Mouse (Mus musculus): ENCODE measurements around the gene Cdh16. TPM values are rescaled to one million over a fixed set of nuclear protein-coding genes. Genes with fewer than 3 reads are reported as not detected.
A peak's percentile ranks its signal among the peaks of the same experiment; 100 is the strongest.

Cdh16 gene
- polyA plus RNA-seq, 1 experiment from 2014 or later, result not detected

- no peak overlapping the region for H3K4me2 ChIP-seq (ENCODE audit: low read depth, low read length)
- H3K4me3 ChIP-seq (ENCODE audit: low read depth, low read length), result no peak overlapping the region
- H3K36me3 ChIP-seq (replicated peaks; ENCODE audit: control insufficient read depth, insufficient read depth, low read depth, low read length), result no peaks in the 10 kb centered on the region; the same call in 1 of the 2 replicates
- ATAC-seq (replicated peaks; ENCODE audit: insufficient number of reproducible peaks, low FRiP score, low TSS enrichment, low read depth) (no peak), DNase-seq (ENCODE audit: low spot score) (no peak)
- no peak overlapping the region for H3K27ac ChIP-seq (replicated peaks; ENCODE audit: low read depth, low read length)
- peaks cover 2% of the 10 kb centered on the region; the same call in 1 of the 2 replicates for H3K4me1 ChIP-seq (ENCODE audit: control insufficient read depth, insufficient read depth, low read length)
- H3K27me3 ChIP-seq (ENCODE audit: control insufficient read depth, insufficient read depth, low read length), result no peaks in the 10 kb centered on the region
- no peaks in the 10 kb centered on the region for H3K9me3 ChIP-seq (replicated peaks; ENCODE audit: control insufficient read depth, low read length)
- WGBS, result 92% methylated on average over 6 of the region's 6 CpGs
- H3K9ac ChIP-seq (replicated peaks; ENCODE audit: low read length), result no peak overlapping the region
Observed at GRCm38 (mm10) chr8:104638010-104638409, 13.8 kb upstream of the Cdh16 start.

- DNase-seq (ENCODE audit: low spot score), result no peak
Observed at GRCm38 (mm10) chr8:104635004-104635710, 11.0 kb upstream of the Cdh16 start.

GRCm38 (mm10) chr8:104633156-104633744 is 9.1 kb upstream of the Cdh16 start:
- H3K27me3 ChIP-seq (ENCODE audit: control insufficient read depth, insufficient read depth, low read length), result peaks cover 14% of the 10 kb centered on the region
- DNase-seq (ENCODE audit: low spot score) (no peak), ATAC-seq (replicated peaks; ENCODE audit: insufficient number of reproducible peaks, low FRiP score, low TSS enrichment, low read depth) (no peak)
- no peak overlapping the region for H3K4me3 ChIP-seq (ENCODE audit: low read depth, low read length)
- no peak overlapping the region for H3K27ac ChIP-seq (replicated peaks; ENCODE audit: low read depth, low read length)
- H3K9me3 ChIP-seq (replicated peaks; ENCODE audit: control insufficient read depth, low read length), result no peaks in the 10 kb centered on the region
- no peaks in the 10 kb centered on the region; the same call in 1 of the 2 replicates for H3K4me1 ChIP-seq (ENCODE audit: control insufficient read depth, insufficient read depth, low read length)
- WGBS, result 63% methylated on average over 9 of the region's 9 CpGs
- no peak overlapping the region for H3K4me2 ChIP-seq (ENCODE audit: low read depth, low read length)
- H3K36me3 ChIP-seq (replicated peaks; ENCODE audit: control insufficient read depth, insufficient read depth, low read depth, low read length), result no peaks in the 10 kb centered on the region
- H3K9ac ChIP-seq (replicated peaks; ENCODE audit: low read length), result no peak overlapping the region

More at GRCm38 (mm10) chr8:104635004-104635710, 11.0 kb upstream of the Cdh16 start:
- Histone ChIP-seq H3K4me1 (ENCODE audit: control insufficient read depth, insufficient read depth, low read length) (no peaks in the 10 kb centered on the region; the same call in 1 of the 2 replicates), H3K9me3 (replicated peaks; ENCODE audit: control insufficient read depth, low read length) (no peaks in the 10 kb centered on the region), H3K27ac (replicated peaks; ENCODE audit: low read depth, low read length) (no peak overlapping the region), H3K9ac (replicated peaks; ENCODE audit: low read length) (no peak overlapping the region), H3K4me2 (ENCODE audit: low read depth, low read length) (no peak overlapping the region), H3K4me3 (ENCODE audit: low read depth, low read length) (no peak overlapping the region), H3K27me3 (ENCODE audit: control insufficient read depth, insufficient read depth, low read length) (peaks cover 9% of the 10 kb centered on the region), H3K36me3 (replicated peaks; ENCODE audit: control insufficient read depth, insufficient read depth, low read depth, low read length) (no peaks in the 10 kb centered on the region; the same call in 1 of the 2 replicates)
- no peak for ATAC-seq (replicated peaks; ENCODE audit: insufficient number of reproducible peaks, low FRiP score, low TSS enrichment, low read depth)
- 86% methylated on average over 3 of the region's 3 CpGs for WGBS

GRCm38 (mm10) chr8:104632486-104632885 is 8.3 kb upstream of the Cdh16 start:
- no peaks in the 10 kb centered on the region for H3K9me3 ChIP-seq (replicated peaks; ENCODE audit: control insufficient read depth, low read length)
- H3K27me3 ChIP-seq (ENCODE audit: control insufficient read depth, insufficient read depth, low read length), result peaks cover 14% of the 10 kb centered on the region
- no peak for ATAC-seq (replicated peaks; ENCODE audit: insufficient number of reproducible peaks, low FRiP score, low TSS enrichment, low read depth)
- H3K4me1 ChIP-seq (ENCODE audit: control insufficient read depth, insufficient read depth, low read length), result no peaks in the 10 kb centered on the region; the same call in 1 of the 2 replicates
- no peaks in the 10 kb centered on the region for H3K36me3 ChIP-seq (replicated peaks; ENCODE audit: control insufficient read depth, insufficient read depth, low read depth, low read length)
- H3K27ac ChIP-seq (replicated peaks; ENCODE audit: low read depth, low read length), result no peak overlapping the region
- H3K4me2 ChIP-seq (ENCODE audit: low read depth, low read length), result no peak overlapping the region
- DNase-seq (ENCODE audit: low spot score), result no peak
- H3K4me3 ChIP-seq (ENCODE audit: low read depth, low read length), result no peak overlapping the region
- H3K9ac ChIP-seq (replicated peaks; ENCODE audit: low read length), result no peak overlapping the region
- WGBS, result 61% methylated on average over 6 of the region's 6 CpGs

- DNase-seq (ENCODE audit: low spot score) (no peak), ATAC-seq (replicated peaks; ENCODE audit: insufficient number of reproducible peaks, low FRiP score, low TSS enrichment, low read depth) (no peak)
- Histone ChIP-seq H3K9ac (replicated peaks; ENCODE audit: low read length) (no peak overlapping the region), H3K4me1 (ENCODE audit: control insufficient read depth, insufficient read depth, low read length) (no peaks in the 10 kb centered on the region; the same call in 1 of the 2 replicates), H3K27me3 (ENCODE audit: control insufficient read depth, insufficient read depth, low read length) (peaks cover 14% of the 10 kb centered on the region), H3K36me3 (replicated peaks; ENCODE audit: control insufficient read depth, insufficient read depth, low read depth, low read length) (no peaks in the 10 kb centered on the region), H3K9me3 (replicated peaks; ENCODE audit: control insufficient read depth, low read length) (no peaks in the 10 kb centered on the region), H3K4me3 (ENCODE audit: low read depth, low read length) (no peak overlapping the region), H3K4me2 (ENCODE audit: low read depth, low read length) (no peak overlapping the region), H3K27ac (replicated peaks; ENCODE audit: low read depth, low read length) (no peak overlapping the region)
- WGBS, result 38% methylated on average over 5 of the region's 5 CpGs
Observed at GRCm38 (mm10) chr8:104631975-104632374, 7.8 kb upstream of the Cdh16 start.

GRCm38 (mm10) chr8:104630981-104631663 is 6.9 kb upstream of the Cdh16 start, which contains the start of gene Rrad:
Gene Rrad (minus strand): TSS chr8:104631327.
- no peak within 1 kb of the TSS for H3K27ac ChIP-seq (replicated peaks; ENCODE audit: low read depth, low read length)
- H3K9me3 ChIP-seq (replicated peaks; ENCODE audit: control insufficient read depth, low read length), result no peaks in the 10 kb centered on the region
- ATAC-seq (replicated peaks; ENCODE audit: insufficient number of reproducible peaks, low FRiP score, low TSS enrichment, low read depth) (peak; percentile 63), DNase-seq (ENCODE audit: low spot score) (peak; percentile 66)
- peaks cover 14% of the 10 kb centered on the region for H3K27me3 ChIP-seq (ENCODE audit: control insufficient read depth, insufficient read depth, low read length)
- peak within 1 kb of the TSS; percentile 48 for H3K4me2 ChIP-seq (ENCODE audit: low read depth, low read length)
- 0% methylated on average over 27 of the region's 28 CpGs for WGBS
- H3K9ac ChIP-seq (replicated peaks; ENCODE audit: low read length), result peak within 1 kb of the TSS; percentile 32; the same call in 1 of the 2 replicates
- no peaks in the 10 kb centered on the region for H3K36me3 ChIP-seq (replicated peaks; ENCODE audit: control insufficient read depth, insufficient read depth, low read depth, low read length)
- H3K4me3 ChIP-seq (ENCODE audit: low read depth, low read length), result peak within 1 kb of the TSS; percentile 31
- H3K4me1 ChIP-seq (ENCODE audit: control insufficient read depth, insufficient read depth, low read length), result no peaks in the 10 kb centered on the region; the same call in 1 of the 2 replicates

- under 1% methylated on average over 36 of the region's 36 CpGs for WGBS
- no peaks in the 10 kb centered on the region; the same call in 1 of the 2 replicates for H3K4me1 ChIP-seq (ENCODE audit: control insufficient read depth, insufficient read depth, low read length)
- H3K4me3 ChIP-seq (ENCODE audit: low read depth, low read length), result peak overlapping the region; percentile 31
- DNase-seq (ENCODE audit: low spot score) (peak; percentile 2), ATAC-seq (replicated peaks; ENCODE audit: insufficient number of reproducible peaks, low FRiP score, low TSS enrichment, low read depth) (no peak)
- H3K4me2 ChIP-seq (ENCODE audit: low read depth, low read length), result peak overlapping the region; percentile 48
- no peak overlapping the region for H3K27ac ChIP-seq (replicated peaks; ENCODE audit: low read depth, low read length)
- H3K36me3 ChIP-seq (replicated peaks; ENCODE audit: control insufficient read depth, insufficient read depth, low read depth, low read length), result no peaks in the 10 kb centered on the region
- no peaks in the 10 kb centered on the region for H3K9me3 ChIP-seq (replicated peaks; ENCODE audit: control insufficient read depth, low read length)
- peak overlapping the region; percentile 32; the same call in 1 of the 2 replicates for H3K9ac ChIP-seq (replicated peaks; ENCODE audit: low read length)
- H3K27me3 ChIP-seq (ENCODE audit: control insufficient read depth, insufficient read depth, low read length), result peaks cover 14% of the 10 kb centered on the region
Observed at GRCm38 (mm10) chr8:104630574-104630973, 6.4 kb upstream of the Cdh16 start.

Data from embryonic facial prominence, embryonic 11.5 days (tissue).